Mouse (Mus musculus): ENCODE data around the gene Slc30a10. TPM values are rescaled to one million over a fixed set of nuclear protein-coding genes. Genes with fewer than 3 reads are reported as not detected.

The Slc30a10 gene
- polyA plus RNA-seq, 1 experiment from 2014 or later, result 22.8 TPM

DNA sequence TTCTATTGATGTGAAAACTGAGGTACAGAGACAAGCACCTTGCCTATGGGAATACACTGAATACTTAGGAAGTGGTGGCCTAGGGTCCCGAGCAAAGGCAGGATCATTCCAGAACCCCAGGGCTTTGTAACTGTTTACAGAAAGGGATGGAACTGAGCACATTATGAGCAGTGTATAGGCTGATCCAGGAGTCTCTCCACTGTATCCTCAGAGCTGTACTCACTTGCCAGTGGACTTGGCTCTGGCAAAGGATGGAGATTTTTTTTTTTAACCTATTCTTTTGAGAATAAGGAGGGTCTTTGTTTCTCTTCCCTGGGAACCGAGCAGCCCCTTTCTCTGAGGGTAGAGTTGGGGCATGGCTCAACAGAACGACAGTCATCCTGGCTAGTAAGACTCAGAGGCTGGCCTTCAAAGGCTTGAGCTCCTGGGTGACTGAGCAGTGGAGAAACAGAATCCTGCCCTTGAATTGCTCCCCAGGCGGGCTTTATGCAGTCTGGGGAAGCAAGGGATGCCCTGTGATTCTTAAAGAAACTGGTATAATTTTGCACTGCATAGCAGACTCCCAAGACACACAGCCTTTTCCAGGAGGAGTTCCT is 38.9 kb downstream of the Slc30a10 start:
- Histone ChIP-seq H3K4me3 (ENCODE audit: low read depth, low read length) (no peak overlapping the region), H3K4me2 (no peak overlapping the region), H3K9ac (ENCODE audit: low read depth, low read length) (no peak overlapping the region), H3K36me3 (ENCODE audit: control insufficient read depth, insufficient read depth, low read length) (no peaks in the 10 kb centered on the region), H3K4me1 (replicated peaks; ENCODE audit: control insufficient read depth, insufficient read depth, low read length) (peaks cover 2% of the 10 kb centered on the region), H3K9me3 (ENCODE audit: control insufficient read depth, low read length) (no peaks in the 10 kb centered on the region), H3K27me3 (replicated peaks; ENCODE audit: control insufficient read depth, insufficient read depth, low read length) (no peaks in the 10 kb centered on the region), H3K27ac (ENCODE audit: low read depth, low read length) (no peak overlapping the region)
- ATAC-seq (replicated peaks; ENCODE audit: low FRiP score) (no peak), DNase-seq (ENCODE audit: low spot score) (no peak)
- 66% methylated on average over 4 of the region's 4 CpGs for WGBS

DNA sequence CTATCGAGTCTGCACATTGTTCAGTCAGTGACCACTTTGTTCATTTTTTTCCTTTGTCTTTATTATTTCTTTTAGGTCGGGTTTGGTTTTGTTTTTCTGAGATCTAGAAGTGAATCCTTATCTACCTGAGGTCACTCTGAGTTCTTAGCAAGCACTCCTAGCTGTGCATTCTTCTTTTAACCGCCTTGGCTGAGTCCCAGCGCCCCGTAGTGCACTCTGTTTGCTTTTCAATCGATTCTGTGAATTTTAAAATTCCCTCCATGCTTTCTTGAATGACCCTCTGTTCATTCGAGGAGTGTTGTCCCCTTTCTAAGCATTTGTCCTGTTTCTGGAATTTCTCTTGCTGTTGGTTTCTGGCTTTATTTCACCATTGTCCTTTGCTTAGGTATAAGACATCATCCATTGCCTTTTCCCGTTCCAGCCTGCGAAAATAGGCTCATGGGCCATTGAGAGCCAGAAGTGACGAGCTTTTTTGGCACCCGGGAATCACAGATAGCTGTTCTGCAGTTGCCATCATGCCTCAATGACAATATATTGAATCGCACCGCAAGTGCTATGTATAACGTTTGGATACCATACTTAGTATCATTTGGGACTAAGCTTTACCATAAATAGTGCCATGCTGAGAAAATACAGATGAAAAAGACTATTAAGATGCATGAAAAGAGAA is 42.3 kb downstream of the Slc30a10 start:
- ATAC-seq (replicated peaks; ENCODE audit: low FRiP score), result no peak
- no peak overlapping the region for H3K4me2 ChIP-seq
- 71% methylated on average over 14 of the region's 14 CpGs for WGBS
- no peak overlapping the region for H3K9ac ChIP-seq (ENCODE audit: low read depth, low read length)
- H3K27me3 ChIP-seq (replicated peaks; ENCODE audit: control insufficient read depth, insufficient read depth, low read length), result no peaks in the 10 kb centered on the region
- H3K4me1 ChIP-seq (replicated peaks; ENCODE audit: control insufficient read depth, insufficient read depth, low read length), result no peaks in the 10 kb centered on the region; the same call in 1 of the 2 replicates
- H3K9me3 ChIP-seq (ENCODE audit: control insufficient read depth, low read length), result no peaks in the 10 kb centered on the region
- DNase-seq (ENCODE audit: low spot score), result no peak
- no peak overlapping the region for H3K27ac ChIP-seq (ENCODE audit: low read depth, low read length)
- no peak overlapping the region for H3K4me3 ChIP-seq (ENCODE audit: low read depth, low read length)
- H3K36me3 ChIP-seq (ENCODE audit: control insufficient read depth, insufficient read depth, low read length), result no peaks in the 10 kb centered on the region

DNA sequence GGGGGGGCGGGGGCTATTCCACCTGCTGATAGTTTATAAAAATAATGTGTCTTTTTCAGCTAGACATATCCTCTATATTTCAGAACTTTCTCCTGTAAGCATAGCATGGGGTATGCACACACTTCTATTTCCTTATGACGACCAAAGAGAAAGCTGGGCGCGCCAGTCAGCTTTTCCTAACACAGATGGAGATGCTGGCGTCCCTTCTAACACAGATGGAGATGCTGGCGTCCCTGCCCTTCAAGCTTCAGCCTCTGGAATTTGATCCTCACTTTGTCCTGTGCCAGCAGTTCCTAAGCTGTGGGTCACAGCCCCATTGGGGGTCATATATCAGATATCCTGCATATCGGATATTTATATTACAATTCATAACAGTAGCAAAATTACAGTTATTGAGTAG is 46.0 kb downstream of the Slc30a10 start:
- WGBS, result 80% methylated on average over 7 of the region's 7 CpGs

GRCm38 (mm10) chr1:185501801-185502340 is 47.2 kb downstream of the Slc30a10 start:
- Histone ChIP-seq H3K9ac (ENCODE audit: low read depth, low read length) (no peak overlapping the region), H3K4me2 (no peak overlapping the region), H3K4me3 (ENCODE audit: low read depth, low read length) (no peak overlapping the region), H3K9me3 (ENCODE audit: control insufficient read depth, low read length) (no peaks in the 10 kb centered on the region), H3K27ac (ENCODE audit: low read depth, low read length) (no peak overlapping the region), H3K4me1 (replicated peaks; ENCODE audit: control insufficient read depth, insufficient read depth, low read length) (no peaks in the 10 kb centered on the region; the same call in 1 of the 2 replicates), H3K27me3 (replicated peaks; ENCODE audit: control insufficient read depth, insufficient read depth, low read length) (no peaks in the 10 kb centered on the region), H3K36me3 (ENCODE audit: control insufficient read depth, insufficient read depth, low read length) (no peaks in the 10 kb centered on the region)
- ATAC-seq (replicated peaks; ENCODE audit: low FRiP score) (0 out of 2 replicates have a peak, but pooled peaks have one; percentile 50), DNase-seq (ENCODE audit: low spot score) (no peak)
- WGBS, result 31% methylated on average over 10 of the region's 10 CpGs

More for the DNA sequence above, 46.0 kb downstream of the Slc30a10 start:
- Histone ChIP-seq H3K4me3 (ENCODE audit: low read depth, low read length) (no peak overlapping the region), H3K9ac (ENCODE audit: low read depth, low read length) (no peak overlapping the region), H3K4me1 (replicated peaks; ENCODE audit: control insufficient read depth, insufficient read depth, low read length) (no peaks in the 10 kb centered on the region; the same call in 1 of the 2 replicates), H3K9me3 (ENCODE audit: control insufficient read depth, low read length) (no peaks in the 10 kb centered on the region), H3K27me3 (replicated peaks; ENCODE audit: control insufficient read depth, insufficient read depth, low read length) (no peaks in the 10 kb centered on the region), H3K36me3 (ENCODE audit: control insufficient read depth, insufficient read depth, low read length) (no peaks in the 10 kb centered on the region), H3K4me2 (no peak overlapping the region), H3K27ac (ENCODE audit: low read depth, low read length) (no peak overlapping the region)
- DNase-seq (ENCODE audit: low spot score), result no peak
- no peak for ATAC-seq (replicated peaks; ENCODE audit: low FRiP score)

GRCm38 (mm10) chr1:185502550-185502949 is 47.9 kb downstream of the Slc30a10 start:
- no peak overlapping the region for H3K27ac ChIP-seq (ENCODE audit: low read depth, low read length)
- H3K4me2 ChIP-seq, result no peak overlapping the region
- no peaks in the 10 kb centered on the region for H3K27me3 ChIP-seq (replicated peaks; ENCODE audit: control insufficient read depth, insufficient read depth, low read length)
- no peaks in the 10 kb centered on the region for H3K9me3 ChIP-seq (ENCODE audit: control insufficient read depth, low read length)
- DNase-seq (ENCODE audit: low spot score) (no peak), ATAC-seq (replicated peaks; ENCODE audit: low FRiP score) (no peak)
- no peaks in the 10 kb centered on the region; the same call in 1 of the 2 replicates for H3K4me1 ChIP-seq (replicated peaks; ENCODE audit: control insufficient read depth, insufficient read depth, low read length)
- no peak overlapping the region for H3K4me3 ChIP-seq (ENCODE audit: low read depth, low read length)
- H3K36me3 ChIP-seq (ENCODE audit: control insufficient read depth, insufficient read depth, low read length), result no peaks in the 10 kb centered on the region
- 63% methylated on average over 6 of the region's 6 CpGs for WGBS
- no peak overlapping the region for H3K9ac ChIP-seq (ENCODE audit: low read depth, low read length)

- H3K27me3 ChIP-seq (replicated peaks; ENCODE audit: control insufficient read depth, insufficient read depth, low read length), result no peaks in the 10 kb centered on the region
- 57% methylated on average over 3 of the region's 3 CpGs for WGBS
- DNase-seq (ENCODE audit: low spot score) (no peak), ATAC-seq (replicated peaks; ENCODE audit: low FRiP score) (no peak)
- H3K9ac ChIP-seq (ENCODE audit: low read depth, low read length), result no peak overlapping the region
- no peaks in the 10 kb centered on the region for H3K36me3 ChIP-seq (ENCODE audit: control insufficient read depth, insufficient read depth, low read length)
- no peaks in the 10 kb centered on the region for H3K4me1 ChIP-seq (replicated peaks; ENCODE audit: control insufficient read depth, insufficient read depth, low read length)
- no peaks in the 10 kb centered on the region for H3K9me3 ChIP-seq (ENCODE audit: control insufficient read depth, low read length)
- H3K27ac ChIP-seq (ENCODE audit: low read depth, low read length), result no peak overlapping the region
- H3K4me2 ChIP-seq, result no peak overlapping the region
- no peak overlapping the region for H3K4me3 ChIP-seq (ENCODE audit: low read depth, low read length)
These were observed 54.4 kb downstream of the Slc30a10 start for GRCm38 (mm10) chr1:185509042-185509441.

DNA sequence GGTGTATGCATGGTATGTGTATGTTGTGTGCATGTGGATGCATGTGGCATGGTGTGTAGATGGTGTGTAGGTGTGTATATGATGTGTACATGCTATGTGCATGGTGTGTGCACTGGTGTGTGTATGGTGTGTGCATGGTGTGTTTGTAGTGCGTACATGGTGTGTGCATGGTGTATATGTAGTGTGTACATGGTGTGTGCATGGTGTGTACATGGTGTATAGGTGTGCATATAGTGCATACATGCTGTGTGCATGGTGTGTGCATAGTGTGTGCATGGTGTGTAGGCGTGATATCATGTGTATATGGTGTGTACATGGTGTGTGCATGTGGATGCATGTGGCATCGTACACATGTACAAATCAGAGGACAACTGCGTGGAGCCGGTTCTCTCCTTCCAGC is 56.7 kb downstream of the Slc30a10 start:
- Histone ChIP-seq H3K4me1 (replicated peaks; ENCODE audit: control insufficient read depth, insufficient read depth, low read length) (peaks cover 14% of the 10 kb centered on the region), H3K9ac (ENCODE audit: low read depth, low read length) (no peak overlapping the region), H3K4me3 (ENCODE audit: low read depth, low read length) (no peak overlapping the region), H3K4me2 (no peak overlapping the region), H3K27me3 (replicated peaks; ENCODE audit: control insufficient read depth, insufficient read depth, low read length) (no peaks in the 10 kb centered on the region), H3K27ac (ENCODE audit: low read depth, low read length) (no peak overlapping the region), H3K36me3 (ENCODE audit: control insufficient read depth, insufficient read depth, low read length) (no peaks in the 10 kb centered on the region), H3K9me3 (ENCODE audit: control insufficient read depth, low read length) (no peaks in the 10 kb centered on the region)
- ATAC-seq (replicated peaks; ENCODE audit: low FRiP score), result no peak
- 86% methylated on average over 5 of the region's 5 CpGs for WGBS
- DNase-seq (ENCODE audit: low spot score), result no peak

DNA sequence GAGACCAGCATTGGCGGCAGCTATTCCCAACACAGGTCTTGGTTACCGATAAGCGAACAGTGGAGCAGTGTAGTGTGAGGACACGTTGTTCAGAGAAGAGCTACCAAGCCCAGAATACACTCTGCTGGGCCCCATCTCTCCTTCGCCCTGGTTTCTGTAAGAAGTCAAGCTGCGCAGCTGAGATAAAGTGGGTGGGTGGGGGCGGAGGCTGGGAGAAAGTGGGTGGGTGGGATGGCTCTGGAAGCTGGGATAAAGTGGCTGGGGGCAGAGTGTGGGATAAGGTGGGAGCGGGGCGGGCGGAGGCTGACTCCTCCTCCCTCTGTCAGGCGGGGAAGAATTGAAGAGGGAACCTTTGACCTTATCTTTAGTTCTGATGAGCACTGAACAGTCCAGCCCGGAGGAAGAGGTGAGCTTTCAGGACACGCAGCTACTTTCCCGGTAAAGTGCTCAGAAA is 60.9 kb downstream of the Slc30a10 start:
- Histone ChIP-seq H3K9ac (ENCODE audit: low read depth, low read length) (no peak overlapping the region), H3K27me3 (replicated peaks; ENCODE audit: control insufficient read depth, insufficient read depth, low read length) (no peaks in the 10 kb centered on the region), H3K36me3 (ENCODE audit: control insufficient read depth, insufficient read depth, low read length) (no peaks in the 10 kb centered on the region), H3K9me3 (ENCODE audit: control insufficient read depth, low read length) (no peaks in the 10 kb centered on the region), H3K27ac (ENCODE audit: low read depth, low read length) (peak overlapping the region; percentile 95), H3K4me2 (peak overlapping the region; percentile 53), H3K4me1 (replicated peaks; ENCODE audit: control insufficient read depth, insufficient read depth, low read length) (peaks cover 21% of the 10 kb centered on the region), H3K4me3 (ENCODE audit: low read depth, low read length) (peak overlapping the region; percentile 13)
- DNase-seq (ENCODE audit: low spot score), result peak; percentile 69
- 37% methylated on average over 14 of the region's 14 CpGs for WGBS
- ATAC-seq (replicated peaks; ENCODE audit: low FRiP score), result peak; percentile 99

All from liver, embryonic 11.5 days (tissue).